Mouse (Mus musculus): ENCODE measurements around the gene Tns1. TPM values are rescaled to one million over a fixed set of nuclear protein-coding genes. Genes with fewer than 3 reads are reported as not detected.

Gene Tns1
- polyA plus RNA-seq, 1 experiment, result 6.5 TPM

DNA sequence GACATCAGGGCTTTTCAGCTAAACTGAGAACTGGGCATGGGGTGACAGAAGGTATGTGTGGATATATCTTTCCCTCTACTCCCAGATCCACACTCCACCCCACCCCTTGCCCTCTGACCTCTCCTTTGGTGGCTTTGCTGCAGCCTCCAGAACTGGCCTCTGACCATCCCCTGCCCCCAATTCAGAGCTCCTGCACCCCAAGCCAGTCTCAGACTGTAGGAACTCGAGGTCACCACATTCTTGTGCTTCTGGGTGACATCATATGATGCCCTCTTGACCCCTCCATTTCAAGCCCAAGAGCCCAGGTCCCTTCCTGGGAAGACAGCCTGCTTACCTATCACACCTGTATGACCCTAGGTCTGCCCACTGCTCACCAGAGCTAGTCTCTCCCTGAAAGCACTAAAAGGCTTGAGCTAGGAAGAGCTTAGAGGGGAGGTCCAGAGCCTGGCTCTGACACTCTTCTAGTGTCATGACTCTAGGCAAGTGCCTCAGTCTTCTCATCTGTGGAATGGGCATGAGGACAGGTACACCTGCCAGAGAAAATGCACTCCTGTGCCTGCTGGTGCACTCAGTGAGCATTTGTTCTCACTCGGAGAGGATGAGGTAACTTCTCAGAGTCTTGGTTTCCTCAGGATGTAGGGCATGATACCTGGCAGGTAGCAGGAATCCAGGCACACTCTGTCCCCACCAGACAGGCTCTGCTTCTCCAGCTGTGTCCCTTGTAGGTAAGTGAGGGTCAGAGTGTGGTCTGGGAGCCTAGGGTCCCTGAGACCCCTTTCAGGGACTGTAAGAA lies 214.9 kb downstream of the Tns1 start:
- H3K9ac ChIP-seq (ENCODE audit: low read depth, poor library complexity, severe bottlenecking), result no peak overlapping the region
- H3K27me3 ChIP-seq (ENCODE audit: control insufficient read depth, insufficient read depth, low read length, poor library complexity, severe bottlenecking), result no peaks in the 10 kb centered on the region
- H3K4me1 ChIP-seq (ENCODE audit: control insufficient read depth, insufficient read depth, low read length), result no peaks in the 10 kb centered on the region
- H3K4me3 ChIP-seq (ENCODE audit: low read depth, low read length), result no peak overlapping the region
- no peak for TF ChIP-seq CTCF (IDR thresholded peaks at IDR 0.05; ENCODE audit: low read depth, low read length)
- no peak for TF ChIP-seq POLR2A (IDR thresholded peaks at IDR 0.05; ENCODE audit: insufficient read depth, low read length)
- TF ChIP-seq EP300 (IDR thresholded peaks at IDR 0.05; ENCODE audit: insufficient read depth, low read depth, low read length), result no peak
- H3K36me3 ChIP-seq (ENCODE audit: control insufficient read depth, insufficient read depth, low read length, poor library complexity, severe bottlenecking), result no peaks in the 10 kb centered on the region
- H3K27ac ChIP-seq (ENCODE audit: insufficient read depth, low read length), result no peak overlapping the region
- H3K9me3 ChIP-seq (replicated peaks; ENCODE audit: control insufficient read depth, insufficient read depth, low read length, poor library complexity, severe bottlenecking), result no peaks in the 10 kb centered on the region

DNA sequence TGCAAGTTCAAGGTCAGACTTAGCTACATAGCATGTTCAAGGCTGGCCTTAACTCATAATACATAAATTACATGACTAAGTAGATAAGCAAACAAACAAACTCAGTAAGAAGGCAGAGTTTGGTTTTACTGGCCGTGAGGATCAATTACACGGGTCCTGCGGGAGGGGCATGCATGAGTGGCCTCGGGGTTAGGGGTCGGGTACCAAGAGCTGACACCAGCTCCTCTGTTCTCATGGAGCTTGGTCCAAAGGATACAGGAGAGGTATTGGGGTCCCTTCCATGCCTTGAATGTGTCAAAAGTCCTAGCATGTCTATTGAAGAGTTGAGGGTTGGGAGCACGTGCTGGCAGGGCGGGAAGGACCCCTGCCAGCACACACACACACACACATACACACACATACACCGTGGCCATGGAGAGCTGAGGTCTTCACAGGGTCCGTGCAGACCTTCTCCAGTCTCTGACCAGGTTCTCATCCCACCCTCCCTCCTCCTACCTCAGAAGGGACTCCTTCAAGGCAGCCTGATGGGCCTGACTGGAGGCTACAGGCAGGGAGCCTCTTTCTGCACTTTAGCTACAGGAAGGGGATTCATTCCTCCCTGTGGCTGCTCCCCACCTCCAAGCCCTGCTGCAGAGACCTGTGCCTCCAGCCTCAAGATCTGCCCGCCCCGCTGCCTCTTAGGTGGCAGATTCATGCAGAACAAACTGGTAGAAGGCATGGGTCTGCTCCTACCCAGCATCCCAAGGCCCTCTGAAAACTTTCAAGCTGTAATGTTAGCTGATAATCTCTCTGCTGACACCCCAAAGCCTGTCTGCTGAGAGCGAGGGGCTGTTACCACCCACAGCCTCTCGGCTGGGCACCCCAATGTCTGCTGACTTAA lies 215.9 kb downstream of the Tns1 start:
- H3K9ac ChIP-seq (ENCODE audit: low read depth, poor library complexity, severe bottlenecking), result no peak overlapping the region
- no peaks in the 10 kb centered on the region for H3K27me3 ChIP-seq (ENCODE audit: control insufficient read depth, insufficient read depth, low read length, poor library complexity, severe bottlenecking)
- H3K4me1 ChIP-seq (ENCODE audit: control insufficient read depth, insufficient read depth, low read length), result no peaks in the 10 kb centered on the region
- TF ChIP-seq POLR2A (IDR thresholded peaks at IDR 0.05; ENCODE audit: insufficient read depth, low read length) (no peak), EP300 (IDR thresholded peaks at IDR 0.05; ENCODE audit: insufficient read depth, low read depth, low read length) (no peak), CTCF (IDR thresholded peaks at IDR 0.05; ENCODE audit: low read depth, low read length) (no peak)
- no peak overlapping the region for H3K4me3 ChIP-seq (ENCODE audit: low read depth, low read length)
- H3K9me3 ChIP-seq (replicated peaks; ENCODE audit: control insufficient read depth, insufficient read depth, low read length, poor library complexity, severe bottlenecking), result no peaks in the 10 kb centered on the region
- H3K36me3 ChIP-seq (ENCODE audit: control insufficient read depth, insufficient read depth, low read length, poor library complexity, severe bottlenecking), result no peaks in the 10 kb centered on the region
- no peak overlapping the region for H3K27ac ChIP-seq (ENCODE audit: insufficient read depth, low read length)

GRCm38 (mm10) chr1:73907166-73907565 lies 217.1 kb downstream of the Tns1 start:
- no peak overlapping the region for H3K27ac ChIP-seq (ENCODE audit: insufficient read depth, low read length)
- H3K9ac ChIP-seq (ENCODE audit: low read depth, poor library complexity, severe bottlenecking), result no peak overlapping the region
- H3K36me3 ChIP-seq (ENCODE audit: control insufficient read depth, insufficient read depth, low read length, poor library complexity, severe bottlenecking), result no peaks in the 10 kb centered on the region
- no peaks in the 10 kb centered on the region for H3K9me3 ChIP-seq (replicated peaks; ENCODE audit: control insufficient read depth, insufficient read depth, low read length, poor library complexity, severe bottlenecking)
- H3K27me3 ChIP-seq (ENCODE audit: control insufficient read depth, insufficient read depth, low read length, poor library complexity, severe bottlenecking), result no peaks in the 10 kb centered on the region
- H3K4me3 ChIP-seq (ENCODE audit: low read depth, low read length), result no peak overlapping the region
- H3K4me1 ChIP-seq (ENCODE audit: control insufficient read depth, insufficient read depth, low read length), result no peaks in the 10 kb centered on the region
- TF ChIP-seq POLR2A (IDR thresholded peaks at IDR 0.05; ENCODE audit: insufficient read depth, low read length), result no peak
- no peak for TF ChIP-seq EP300 (IDR thresholded peaks at IDR 0.05; ENCODE audit: insufficient read depth, low read depth, low read length)

- H3K4me3 ChIP-seq (ENCODE audit: low read depth, low read length), result no peak overlapping the region
- H3K27ac ChIP-seq (ENCODE audit: insufficient read depth, low read length), result no peak overlapping the region
- H3K27me3 ChIP-seq (ENCODE audit: control insufficient read depth, insufficient read depth, low read length, poor library complexity, severe bottlenecking), result no peaks in the 10 kb centered on the region
- H3K36me3 ChIP-seq (ENCODE audit: control insufficient read depth, insufficient read depth, low read length, poor library complexity, severe bottlenecking), result no peaks in the 10 kb centered on the region
- no peaks in the 10 kb centered on the region for H3K4me1 ChIP-seq (ENCODE audit: control insufficient read depth, insufficient read depth, low read length)
- H3K9ac ChIP-seq (ENCODE audit: low read depth, poor library complexity, severe bottlenecking), result no peak overlapping the region
- H3K9me3 ChIP-seq (replicated peaks; ENCODE audit: control insufficient read depth, insufficient read depth, low read length, poor library complexity, severe bottlenecking), result no peaks in the 10 kb centered on the region
- TF ChIP-seq POLR2A (IDR thresholded peaks at IDR 0.05; ENCODE audit: insufficient read depth, low read length) (no peak), CTCF (IDR thresholded peaks at IDR 0.05; ENCODE audit: low read depth, low read length) (no peak), EP300 (IDR thresholded peaks at IDR 0.05; ENCODE audit: insufficient read depth, low read depth, low read length) (no peak)
Observed at GRCm38 (mm10) chr1:73906376-73906775, 217.9 kb downstream of the Tns1 start.

- TF ChIP-seq POLR2A (IDR thresholded peaks at IDR 0.05; ENCODE audit: insufficient read depth, low read length) (no peak), CTCF (IDR thresholded peaks at IDR 0.05; ENCODE audit: low read depth, low read length) (peak; percentile 31), EP300 (IDR thresholded peaks at IDR 0.05; ENCODE audit: insufficient read depth, low read depth, low read length) (no peak)
- Histone ChIP-seq H3K4me1 (ENCODE audit: control insufficient read depth, insufficient read depth, low read length) (no peaks in the 10 kb centered on the region), H3K36me3 (ENCODE audit: control insufficient read depth, insufficient read depth, low read length, poor library complexity, severe bottlenecking) (no peaks in the 10 kb centered on the region), H3K4me3 (ENCODE audit: low read depth, low read length) (no peak overlapping the region), H3K27ac (ENCODE audit: insufficient read depth, low read length) (no peak overlapping the region), H3K27me3 (ENCODE audit: control insufficient read depth, insufficient read depth, low read length, poor library complexity, severe bottlenecking) (no peaks in the 10 kb centered on the region), H3K9ac (ENCODE audit: low read depth, poor library complexity, severe bottlenecking) (no peak overlapping the region), H3K9me3 (replicated peaks; ENCODE audit: control insufficient read depth, insufficient read depth, low read length, poor library complexity, severe bottlenecking) (no peaks in the 10 kb centered on the region)
Observed at GRCm38 (mm10) chr1:73905811-73906190, 218.4 kb downstream of the Tns1 start.

All from ES-Bruce4 (cell line).